Mouse (Mus musculus) T-helper 1 cell (primary cell): ENCODE data around the gene Ier5l.

Source experiments
- in situ Hi-C: fragments of 300-600 bp; cut with MboI, MseI; formaldehyde crosslinking; loops from one replicate; pipeline ENCODE4 v1.15.1; 2025; ENCODE audit warnings: high pct_unique_total_duplicates

The Ier5l gene

GRCm38 (mm10) chr2:30470143-30470946, 3.7 kb downstream of the Ier5l start:
- in situ Hi-C loops: no loop called here

GRCm38 (mm10) chr2:30469796-30470142, 4.2 kb downstream of the Ier5l start:
- in situ Hi-C loops: no loop called here

- in situ Hi-C loops: no loop called here
These were observed 5.0 kb downstream of the Ier5l start for GRCm38 (mm10) chr2:30469009-30469408.

GRCm38 (mm10) chr2:30466787-30467186, 7.2 kb downstream of the Ier5l start:
- in situ Hi-C loops: no loop called here

GRCm38 (mm10) chr2:30464411-30464810, 9.6 kb downstream of the Ier5l start:
- in situ Hi-C loops: no loop called here

- in situ Hi-C loops: no loop called here
These were observed 10.1 kb downstream of the Ier5l start for GRCm38 (mm10) chr2:30463904-30464330.

GRCm38 (mm10) chr2:30463341-30463761, 10.7 kb downstream of the Ier5l start:
- in situ Hi-C loops: no loop called here

- in situ Hi-C loops: no loop called here
These were observed 14.8 kb downstream of the Ier5l start for GRCm38 (mm10) chr2:30459241-30459640.

GRCm38 (mm10) chr2:30458349-30458748, 15.7 kb downstream of the Ier5l start:
- in situ Hi-C loops: no loop called here

GRCm38 (mm10) chr2:30456104-30456980, 17.7 kb downstream of the Ier5l start:
- in situ Hi-C loops: no loop called here

- in situ Hi-C loops: no loop called here
These were observed 19.4 kb downstream of the Ier5l start for GRCm38 (mm10) chr2:30454587-30454986.

GRCm38 (mm10) chr2:30453570-30453969, 20.4 kb downstream of the Ier5l start:
- in situ Hi-C loops: no loop called here

GRCm38 (mm10) chr2:30451525-30451924, 22.5 kb downstream of the Ier5l start:
- in situ Hi-C loops: no loop called here

- in situ Hi-C loops: no loop called here
These were observed 23.5 kb downstream of the Ier5l start for GRCm38 (mm10) chr2:30450530-30450929.

- in situ Hi-C loops: no loop called here
These were observed 25.6 kb downstream of the Ier5l start for GRCm38 (mm10) chr2:30448371-30448770.

- in situ Hi-C loops: no loop called here
These were observed 26.9 kb downstream of the Ier5l start for GRCm38 (mm10) chr2:30446891-30447826.

GRCm38 (mm10) chr2:30445312-30445711, 28.7 kb downstream of the Ier5l start:
- in situ Hi-C loops: no loop called here

- in situ Hi-C loops: no loop called here
These were observed 29.6 kb downstream of the Ier5l start for GRCm38 (mm10) chr2:30444450-30444849.

GRCm38 (mm10) chr2:30444006-30444405, 30.0 kb downstream of the Ier5l start:
- in situ Hi-C loops: no loop called here

GRCm38 (mm10) chr2:30443281-30443680, 30.7 kb downstream of the Ier5l start:
- in situ Hi-C loops: no loop called here

- in situ Hi-C loops: no loop called here
These were observed 31.5 kb downstream of the Ier5l start for GRCm38 (mm10) chr2:30442498-30442890.
